Mouse (Mus musculus) midbrain, embryonic 10.5 days (tissue): Measurements from ENCODE around the gene Mtus2. TPM values are rescaled to one million over a fixed set of nuclear protein-coding genes. Genes with fewer than 3 reads are reported as not detected.

Experiments used
- DNase-seq: peaks from one replicate; pipeline ENCODE4 v3.0.0-alpha.2; 2017; ENCODE audit warnings: low spot score
- H3K27ac ChIP-seq: fragments of 300-500 bp; sonication (generic); replicated peaks from 2 replicates; pipeline ENCODE4 v1.5.1; 2016; ENCODE audit warnings: mild to moderate bottlenecking
- H3K27me3 ChIP-seq: fragments of 300-500 bp; sonication (generic); 2 replicates; pipeline ENCODE4 v1.6.1; 2016; ENCODE audit warnings: low read depth, mild to moderate bottlenecking; ENCODE audit not compliant: poor library complexity, severe bottlenecking
- H3K36me3 ChIP-seq: fragments of 300-500 bp; sonication (generic); 2 replicates; pipeline ENCODE4 v1.6.1; 2016; ENCODE audit warnings: mild to moderate bottlenecking, moderate library complexity
- H3K4me1 ChIP-seq: fragments of 300-500 bp; sonication (generic); 2 replicates; pipeline ENCODE4 v1.6.1; 2016
- H3K4me3 ChIP-seq: fragments of 300-500 bp; sonication (generic); 2 replicates; pipeline ENCODE4 v1.5.1; 2016; ENCODE audit warnings: mild to moderate bottlenecking, moderate library complexity
- H3K9me3 ChIP-seq: fragments of 300-500 bp; sonication (generic); replicated peaks from 2 replicates; pipeline ENCODE4 v1.6.1; 2016; ENCODE audit warnings: mild to moderate bottlenecking
- WGBS: fragments of 180-500 bp; shearing (Covaris S2); methylation state at CpG from one replicate; pipeline ENCODE4 v1.1.7; 2016; 5-methylcytosine and 5-hydroxymethylcytosine counted together
- polyA plus RNA-seq: library from polyadenylated mRNA; unstranded; fragments of >200 nt; fragmentation: Nextera tagmentation; extraction: Ambion mirVana; gene quantifications from 2 replicates; pipeline ENCODE4 v1.2.1, GENCODE M21; 2016

The Mtus2 gene
- polyA plus RNA-seq, 1 experiment from 2014 or later: 5.1 TPM

DNA sequence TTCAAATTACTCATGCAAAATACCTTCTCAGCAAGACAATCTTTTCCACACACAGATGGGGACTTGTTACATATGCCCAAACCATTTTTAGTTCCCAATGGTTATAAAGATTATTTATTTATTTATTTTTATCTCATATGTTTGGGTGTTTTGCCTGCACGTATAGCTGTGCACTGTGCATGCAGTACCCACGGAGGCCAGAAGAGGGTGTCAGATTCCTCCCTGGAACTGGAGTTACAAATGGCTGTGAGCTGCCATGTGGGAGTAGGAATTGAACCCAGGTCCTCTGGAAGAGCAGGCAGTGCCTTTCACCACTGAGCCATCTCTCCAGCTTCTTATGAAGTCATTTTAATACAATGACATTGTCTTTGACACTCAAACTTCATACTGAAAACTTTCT lies 7.7 kb downstream of the Mtus2 start:
- Histone ChIP-seq H3K9me3 (no peaks in the 10 kb centered on the region), H3K36me3 (no peaks in the 10 kb centered on the region), H3K4me3 (no peak overlapping the region), H3K27me3 (no peaks in the 10 kb centered on the region), H3K27ac (no peak overlapping the region), H3K4me1 (no peaks in the 10 kb centered on the region)
- no peak for DNase-seq
- 49% methylated on average over 2 of the region's 2 CpGs for WGBS

- Histone ChIP-seq H3K27ac (no peak overlapping the region), H3K27me3 (no peaks in the 10 kb centered on the region), H3K4me3 (no peak overlapping the region), H3K4me1 (no peaks in the 10 kb centered on the region), H3K36me3 (no peaks in the 10 kb centered on the region), H3K9me3 (no peaks in the 10 kb centered on the region)
- DNase-seq: no peak
- 87% methylated on average over 7 of the region's 7 CpGs for WGBS
Measured at GRCm38 (mm10) chr5:147966646-147967045, 9.5 kb downstream of the Mtus2 start.

- Histone ChIP-seq H3K9me3 (no peaks in the 10 kb centered on the region), H3K36me3 (no peaks in the 10 kb centered on the region), H3K27ac (no peak overlapping the region), H3K4me3 (no peak overlapping the region), H3K27me3 (no peaks in the 10 kb centered on the region), H3K4me1 (no peaks in the 10 kb centered on the region)
- no peak for DNase-seq
- 74% methylated on average over 5 of the region's 5 CpGs for WGBS
Measured at GRCm38 (mm10) chr5:147969566-147969965, 12.4 kb downstream of the Mtus2 start.

DNA sequence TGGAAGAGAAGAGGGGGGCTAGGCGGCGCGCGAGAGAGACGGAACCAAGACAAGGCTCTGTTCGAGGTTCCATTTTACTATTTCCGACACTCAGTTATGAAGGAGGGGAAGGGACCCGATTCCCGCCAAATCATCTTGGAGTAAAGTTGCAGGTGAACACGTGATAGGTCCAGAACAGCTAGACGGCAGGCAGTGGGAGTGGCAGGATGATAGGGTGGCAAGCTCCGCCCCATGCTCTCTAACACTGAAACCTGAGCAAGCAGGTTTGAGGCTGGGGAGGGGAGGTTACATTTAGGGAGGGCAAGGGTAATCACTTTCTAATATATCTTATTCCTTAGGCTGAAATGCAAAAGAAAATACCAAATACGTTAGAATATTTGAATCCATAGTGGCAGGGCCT lies 18.9 kb downstream of the Mtus2 start:
- no peaks in the 10 kb centered on the region for H3K4me1 ChIP-seq

GRCm38 (mm10) chr5:147980606-147981005 lies 23.5 kb downstream of the Mtus2 start:
- Histone ChIP-seq H3K4me3 (no peak overlapping the region), H3K27me3 (no peaks in the 10 kb centered on the region), H3K27ac (no peak overlapping the region), H3K4me1 (no peaks in the 10 kb centered on the region), H3K9me3 (no peaks in the 10 kb centered on the region), H3K36me3 (no peaks in the 10 kb centered on the region)
- DNase-seq: no peak
- WGBS: 87% methylated on average over 13 of the region's 13 CpGs

More for the DNA sequence above, 18.9 kb downstream of the Mtus2 start:
- 65% methylated on average over 13 of the region's 13 CpGs for WGBS
- Histone ChIP-seq H3K27ac (no peak overlapping the region), H3K36me3 (no peaks in the 10 kb centered on the region), H3K27me3 (no peaks in the 10 kb centered on the region), H3K9me3 (no peaks in the 10 kb centered on the region), H3K4me3 (no peak overlapping the region)
- DNase-seq: no peak

DNA sequence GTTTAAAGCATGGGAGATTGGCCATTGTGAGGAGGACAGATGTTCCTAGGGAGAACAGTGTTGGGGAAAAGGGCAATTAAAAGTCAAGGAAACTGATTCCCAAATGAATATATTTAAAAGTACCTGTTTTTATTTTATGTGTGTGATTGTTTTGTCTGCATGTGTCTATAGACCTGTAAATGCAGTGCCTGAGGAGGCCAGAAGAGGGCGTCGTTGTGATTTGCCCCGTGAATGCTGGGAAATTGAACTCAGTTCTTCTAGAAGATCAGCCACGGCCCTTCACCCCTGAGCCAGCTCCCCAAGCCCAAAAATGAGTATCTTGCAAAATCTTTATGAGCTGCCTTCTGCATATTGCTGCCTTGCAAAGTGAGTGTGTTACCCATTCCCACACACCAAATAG lies 33.2 kb downstream of the Mtus2 start:
- Histone ChIP-seq H3K4me3 (no peak overlapping the region), H3K36me3 (no peaks in the 10 kb centered on the region), H3K27me3 (no peaks in the 10 kb centered on the region), H3K4me1 (peaks cover 6% of the 10 kb centered on the region), H3K9me3 (peaks cover 10% of the 10 kb centered on the region; the same call in 1 of the 2 replicates), H3K27ac (no peak overlapping the region)
- no peak for DNase-seq
- WGBS: 84% methylated on average over 4 of the region's 4 CpGs

DNA sequence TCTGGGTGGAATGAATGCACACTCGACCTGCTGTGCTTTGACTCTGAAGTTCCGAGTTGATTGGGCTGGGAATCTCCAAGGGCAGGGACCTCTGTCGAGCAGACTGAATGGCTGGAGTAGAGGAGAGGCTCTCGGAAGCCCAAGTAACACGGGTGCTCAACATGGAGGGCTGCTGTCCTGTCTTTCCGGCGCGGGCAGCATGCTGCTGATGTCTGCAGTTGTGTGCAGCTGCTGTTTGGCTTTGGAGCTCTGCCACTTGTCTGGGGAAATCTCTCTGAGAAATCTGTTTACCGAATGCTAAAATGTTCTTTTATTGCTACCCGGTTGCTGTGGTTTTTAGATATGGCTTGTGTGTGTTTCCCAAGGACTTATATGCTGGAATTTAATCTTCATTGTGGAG lies 33.7 kb downstream of the Mtus2 start:
- 89% methylated on average over 10 of the region's 10 CpGs for WGBS

DNA sequence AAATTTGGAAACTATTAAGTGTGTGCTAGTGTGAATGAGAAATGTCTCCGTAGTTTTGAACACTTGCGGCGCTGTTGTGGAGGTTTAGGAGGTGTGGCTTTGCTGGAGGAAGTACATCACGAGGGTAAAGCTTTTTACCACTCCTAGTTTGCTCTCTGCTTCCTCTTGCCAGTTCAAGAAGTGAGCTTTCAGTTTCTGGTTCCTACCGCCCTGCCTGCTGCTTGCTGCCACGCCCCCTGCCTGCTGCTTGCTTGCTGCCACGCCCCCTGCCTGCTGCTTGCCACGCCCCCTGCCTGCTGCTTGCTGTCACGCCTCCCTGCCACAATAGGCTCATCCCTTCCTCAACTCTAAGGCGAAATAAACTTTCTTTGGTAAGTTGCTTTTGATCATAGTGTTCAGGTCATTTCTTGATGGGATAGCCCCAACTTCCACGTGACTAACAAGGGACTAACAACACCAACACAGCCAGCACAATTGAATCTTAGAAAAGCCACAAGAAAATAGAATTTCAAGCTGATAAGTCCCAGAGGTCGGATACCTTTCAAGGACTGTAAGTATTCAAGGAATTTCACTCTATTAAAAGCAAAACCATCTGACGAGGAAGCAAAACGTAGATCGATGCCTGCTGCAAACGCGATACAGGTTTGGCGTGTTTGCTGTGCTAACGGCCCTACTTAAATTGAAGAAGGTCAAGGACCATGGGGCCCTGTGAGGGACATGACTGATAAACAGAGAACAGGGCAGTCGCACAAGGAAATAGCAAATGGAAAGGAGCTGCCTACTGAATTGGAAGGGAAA lies 35.7 kb downstream of the Mtus2 start:
- H3K4me1 ChIP-seq: peaks cover 6% of the 10 kb centered on the region
- H3K4me3 ChIP-seq: no peak overlapping the region
- DNase-seq: peak; percentile 83
- H3K9me3 ChIP-seq: no peaks in the 10 kb centered on the region
- WGBS: 29% methylated on average over 20 of the region's 20 CpGs
- H3K27ac ChIP-seq: no peak overlapping the region
- H3K27me3 ChIP-seq: no peaks in the 10 kb centered on the region
- no peaks in the 10 kb centered on the region for H3K36me3 ChIP-seq

More for the DNA sequence above, 33.7 kb downstream of the Mtus2 start:
- DNase-seq: no peak
- Histone ChIP-seq H3K27me3 (no peaks in the 10 kb centered on the region), H3K36me3 (no peaks in the 10 kb centered on the region), H3K4me1 (peaks cover 6% of the 10 kb centered on the region), H3K9me3 (peaks cover 10% of the 10 kb centered on the region; the same call in 1 of the 2 replicates), H3K27ac (no peak overlapping the region), H3K4me3 (no peak overlapping the region)

DNA sequence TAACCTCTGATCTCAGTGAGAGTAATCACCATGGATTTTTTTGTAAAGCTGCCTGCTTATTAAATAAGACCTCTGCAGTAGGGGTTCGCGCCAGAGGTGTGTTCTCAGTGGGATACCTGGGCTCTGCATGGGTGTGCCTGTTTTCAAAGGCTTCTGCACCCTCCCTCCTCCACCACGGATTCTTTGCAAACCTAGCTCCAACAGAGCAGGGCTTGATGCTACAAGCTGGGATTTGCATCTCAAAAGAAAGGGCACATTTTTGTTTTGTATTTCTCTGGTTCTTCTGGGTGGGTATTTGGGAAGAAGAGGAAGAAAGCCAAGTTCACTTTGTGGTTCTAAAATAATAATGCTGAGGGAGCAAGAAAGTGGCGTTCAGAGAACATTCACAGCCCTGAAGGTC lies 48.1 kb downstream of the Mtus2 start:
- no peaks in the 10 kb centered on the region for H3K4me1 ChIP-seq
- WGBS: 35% methylated on average over 4 of the region's 4 CpGs
- no peak for DNase-seq

GRCm38 (mm10) chr5:148012156-148012555 lies 55.0 kb downstream of the Mtus2 start:
- no peaks in the 10 kb centered on the region for H3K36me3 ChIP-seq
- no peak for DNase-seq
- H3K27me3 ChIP-seq: no peaks in the 10 kb centered on the region
- no peaks in the 10 kb centered on the region for H3K4me1 ChIP-seq
- no peak overlapping the region for H3K27ac ChIP-seq
- 82% methylated on average over 5 of the region's 5 CpGs for WGBS
- no peaks in the 10 kb centered on the region for H3K9me3 ChIP-seq
- no peak overlapping the region for H3K4me3 ChIP-seq

More for the DNA sequence above, 48.1 kb downstream of the Mtus2 start:
- Histone ChIP-seq H3K9me3 (no peaks in the 10 kb centered on the region), H3K4me3 (no peak overlapping the region), H3K27ac (no peak overlapping the region), H3K27me3 (no peaks in the 10 kb centered on the region), H3K36me3 (no peaks in the 10 kb centered on the region)

GRCm38 (mm10) chr5:148014133-148014854 lies 57.2 kb downstream of the Mtus2 start:
- DNase-seq: no peak
- Histone ChIP-seq H3K4me1 (no peaks in the 10 kb centered on the region), H3K27me3 (no peaks in the 10 kb centered on the region), H3K4me3 (no peak overlapping the region), H3K9me3 (no peaks in the 10 kb centered on the region; the same call in 1 of the 2 replicates), H3K27ac (no peak overlapping the region), H3K36me3 (no peaks in the 10 kb centered on the region)
- 80% methylated on average over 6 of the region's 6 CpGs for whole genome bisulfite sequencing

GRCm38 (mm10) chr5:148015383-148015782 lies 58.3 kb downstream of the Mtus2 start:
- Histone ChIP-seq H3K4me3 (no peak overlapping the region), H3K9me3 (no peaks in the 10 kb centered on the region; the same call in 1 of the 2 replicates), H3K36me3 (no peaks in the 10 kb centered on the region), H3K4me1 (no peaks in the 10 kb centered on the region), H3K27me3 (no peaks in the 10 kb centered on the region), H3K27ac (no peak overlapping the region)
- 87% methylated on average over 8 of the region's 8 CpGs for WGBS
- no peak for DNase-seq

DNA sequence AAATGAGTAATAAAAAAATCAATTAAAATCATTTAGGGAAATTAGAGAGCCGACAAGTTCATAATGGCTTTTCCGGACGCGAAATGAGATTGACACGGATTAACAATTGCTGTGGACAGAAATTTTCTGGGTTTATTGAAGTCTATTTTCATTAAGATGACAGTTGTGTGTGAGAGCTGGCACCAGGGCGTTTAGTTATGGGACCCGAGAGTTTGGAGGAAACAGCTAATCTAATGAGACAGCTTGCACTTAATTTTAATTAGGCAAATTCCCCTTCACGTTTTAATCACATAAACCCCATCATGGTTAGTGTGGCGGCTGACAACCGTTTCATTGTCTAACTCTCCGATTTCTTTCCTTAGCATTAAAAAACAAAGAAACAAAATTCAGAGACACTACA lies 60.3 kb downstream of the Mtus2 start:
- no peak for DNase-seq
- H3K36me3 ChIP-seq: no peaks in the 10 kb centered on the region
- no peak overlapping the region for H3K4me3 ChIP-seq
- no peaks in the 10 kb centered on the region for H3K27me3 ChIP-seq
- WGBS: 87% methylated on average over 11 of the region's 11 CpGs
- H3K27ac ChIP-seq: no peak overlapping the region
- no peaks in the 10 kb centered on the region; the same call in 1 of the 2 replicates for H3K9me3 ChIP-seq
- no peaks in the 10 kb centered on the region for H3K4me1 ChIP-seq
